14 mouse cellular contexts compared by ENCODE assay signal in genomic region chr8:110767261-110767660, GRCm38 (mm10). TPM values are rescaled to one million over a fixed set of nuclear protein-coding genes. Genes with fewer than 3 reads are reported as not detected.
A peak's percentile ranks its signal among the peaks of the same experiment; 100 is the strongest.
DNase-seq lines count a peak whose midpoint lies in the region; ATAC-seq and TF ChIP-seq lines count a peak whose summit lies in the region.
"Had no signal": no experiment of that assay in that cellular context is flagged by ENCODE, and none has a peak within 500 bp of the region (broad histone marks: within the 10 kb centered on the region; RNA-seq: fewer than 3 reads in every experiment).

No protein-coding gene starts in this region.

- H3K9ac ChIP-seq in ES-Bruce4 (ENCODE audit: low read depth, poor library complexity, severe bottlenecking) = peak overlapping the region; percentile 47
- no peak overlapping the region for H3K9ac ChIP-seq in forebrain, embryonic 15.5 days (replicated peaks)
- H3K9ac ChIP-seq: embryonic facial prominence, embryonic 12.5 days; forebrain, embryonic 13.5 days had no signal

- H3K4me2 ChIP-seq in forebrain, embryonic 15.5 days (replicated peaks) = no peak overlapping the region
- H3K4me2 ChIP-seq: embryonic facial prominence, embryonic 12.5 days; forebrain, embryonic 13.5 days had no signal

- H3K27ac ChIP-seq in ES-Bruce4 (ENCODE audit: insufficient read depth, low read length) = no peak overlapping the region
- no peak overlapping the region for H3K27ac ChIP-seq in forebrain, embryonic 15.5 days (replicated peaks)
- H3K27ac ChIP-seq: embryonic facial prominence, embryonic 10.5 days; embryonic facial prominence, embryonic 12.5 days; forebrain, embryonic 13.5 days had no signal

- H3K9me3 ChIP-seq in E14TG2a.4 (ENCODE audit: low read length) (no peaks in the 10 kb centered on the region), ES-Bruce4 (replicated peaks; ENCODE audit: control insufficient read depth, insufficient read depth, low read length, poor library complexity, severe bottlenecking) (no peaks in the 10 kb centered on the region)
- no peaks in the 10 kb centered on the region for H3K9me3 ChIP-seq in forebrain, embryonic 15.5 days
- H3K9me3 ChIP-seq: embryonic facial prominence, embryonic 10.5 days; embryonic facial prominence, embryonic 12.5 days; forebrain, embryonic 13.5 days had no signal

- DNase-seq in cerebellum, postnatal 14 days = peak; percentile 50 to 69
- no peak for DNase-seq in cerebellum, adult 18-20 months
- no peak for DNase-seq in left cerebral cortex, adult 9 months (ENCODE audit: low spot score in 2 of 2)
- DNase-seq: adrenal gland, adult 2 months; adrenal gland, postnatal 10 days; adrenal gland, postnatal 25 days; cerebellum, adult 9-10 months had no signal

- H3K36me3 ChIP-seq in E14TG2a.4 (ENCODE audit: insufficient read depth, low read length) (no peaks in the 10 kb centered on the region), ES-Bruce4 (ENCODE audit: control insufficient read depth, insufficient read depth, low read length, poor library complexity, severe bottlenecking) (no peaks in the 10 kb centered on the region)
- H3K36me3 ChIP-seq in forebrain, embryonic 15.5 days = no peaks in the 10 kb centered on the region
- H3K36me3 ChIP-seq: embryonic facial prominence, embryonic 10.5 days; embryonic facial prominence, embryonic 12.5 days had no signal

- WGBS in forebrain, embryonic 15.5 days = 82% methylated on average over 6 of the region's 6 CpGs

- TF ChIP-seq POLR2A in ES-Bruce4 (IDR thresholded peaks at IDR 0.05; ENCODE audit: insufficient read depth, low read length) = no peak

- peaks cover 23% of the 10 kb centered on the region for H3K4me1 ChIP-seq in E14TG2a.4 (replicated peaks; ENCODE audit: low read depth, low read length)
- H3K4me1 ChIP-seq in ES-Bruce4 (ENCODE audit: control insufficient read depth, insufficient read depth, low read length) = no peaks in the 10 kb centered on the region
- no peaks in the 10 kb centered on the region for H3K4me1 ChIP-seq in forebrain, embryonic 15.5 days
- H3K4me1 ChIP-seq: embryonic facial prominence, embryonic 10.5 days; embryonic facial prominence, embryonic 12.5 days; forebrain, embryonic 13.5 days had no signal

- H3K27me3 ChIP-seq in E14TG2a.4 (ENCODE audit: insufficient read depth, low read length) = no peaks in the 10 kb centered on the region
- no peaks in the 10 kb centered on the region for H3K27me3 ChIP-seq in ES-Bruce4 (ENCODE audit: control insufficient read depth, insufficient read depth, low read length, poor library complexity, severe bottlenecking)
- H3K27me3 ChIP-seq in forebrain, embryonic 15.5 days = no peaks in the 10 kb centered on the region
- H3K27me3 ChIP-seq: embryonic facial prominence, embryonic 12.5 days; forebrain, embryonic 13.5 days had no signal

- TF ChIP-seq CTCF in E14TG2a.4 (conservative IDR thresholded peaks at IDR 0.05; ENCODE audit: low read length) (no peak), ES-Bruce4 (IDR thresholded peaks at IDR 0.05; ENCODE audit: low read depth, low read length) (no peak)

- H3K4me3 ChIP-seq in E14TG2a.4 (replicated peaks; ENCODE audit: low read length) = 0 out of 2 replicates have a peak overlapping the region, but pooled peaks have one; percentile 35
- H3K4me3 ChIP-seq in ES-Bruce4 (ENCODE audit: low read depth, low read length) = no peak overlapping the region
- no peak overlapping the region for H3K4me3 ChIP-seq in forebrain, embryonic 15.5 days
- H3K4me3 ChIP-seq: embryonic facial prominence, embryonic 10.5 days; embryonic facial prominence, embryonic 12.5 days; forebrain, embryonic 13.5 days had no signal

- TF ChIP-seq EP300 in ES-Bruce4 (IDR thresholded peaks at IDR 0.05; ENCODE audit: insufficient read depth, low read depth, low read length) = no peak

- ATAC-seq in forebrain, embryonic 15.5 days (replicated peaks) = no peak
- ATAC-seq: forebrain, embryonic 13.5 days; forebrain, embryonic 16.5 days had no signal

RNA-seq across cellular contexts. Expression of gene Il34, which starts 38.5 kb away (rescaled TPM):
- polyA plus RNA-seq in ES-Bruce4 (2011; ENCODE audit: insufficient read depth, insufficient read length, low read depth, missing spikeins) = 0.34 and 1.0 TPM in 2 replicates
- polyA plus RNA-seq in forebrain, embryonic 15.5 days (2015; fragmentation: Nextera tagmentation; extraction: Ambion mirVana) = 2.5 and 3.4 TPM in 2 replicates

RNA-seq across cellular contexts. Expression of gene Mtss1l, which starts 46.0 kb away (rescaled TPM):
- polyA plus RNA-seq in ES-Bruce4 (2011; ENCODE audit: insufficient read depth, insufficient read length, low read depth, missing spikeins) = 7.1 and 9.5 TPM in 2 replicates
- polyA plus RNA-seq in forebrain, embryonic 15.5 days (2015; fragmentation: Nextera tagmentation; extraction: Ambion mirVana) = 22.5 and 32.2 TPM in 2 replicates

Comparison
In these comparisons a context has a peak if more than half of its experiments do, and no peak if none do; other contexts are left out.
1. DNase-seq: peak in cerebellum, postnatal 14 days (2 of 2); none in cerebellum, adult 18-20 months (0 of 2) and left cerebral cortex, adult 9 months (0 of 2).